14 mouse cellular contexts compared by ENCODE assay signal in genomic region chr12:55462456-55462855, GRCm38 (mm10). TPM values are rescaled to one million over a fixed set of nuclear protein-coding genes. Genes with fewer than 3 reads are reported as not detected.
A peak's percentile ranks its signal among the peaks of the same experiment; 100 is the strongest.
DNase-seq lines count a peak whose midpoint lies in the region; ATAC-seq and TF ChIP-seq lines count a peak whose summit lies in the region.
"Had no signal": no experiment of that assay in that cellular context is flagged by ENCODE, and none has a peak within 500 bp of the region (broad histone marks: within the 10 kb centered on the region; RNA-seq: fewer than 3 reads in every experiment).

No protein-coding gene starts in this region.

- H3K4me1 ChIP-seq in embryonic facial prominence, embryonic 12.5 days = peaks cover 43% of the 10 kb centered on the region
- H3K4me1 ChIP-seq in embryonic facial prominence, embryonic 10.5 days = peaks cover 50% of the 10 kb centered on the region
- H3K4me1 ChIP-seq in embryonic facial prominence, embryonic 13.5 days = peaks cover 66% of the 10 kb centered on the region
- H3K4me1 ChIP-seq in limb, embryonic 14.5 days (ENCODE audit: control insufficient read depth, insufficient read depth, low read length) = peaks cover 52% of the 10 kb centered on the region

- TF ChIP-seq POLR2A in limb, embryonic 14.5 days (IDR thresholded peaks at IDR 0.05; ENCODE audit: borderline replicate concordance, extremely low read depth, insufficient read depth, insufficient read length) = no peak

- no peak overlapping the region for H3K9ac ChIP-seq in embryonic facial prominence, embryonic 12.5 days
- H3K9ac ChIP-seq in embryonic facial prominence, embryonic 13.5 days = no peak overlapping the region
- no peak overlapping the region for H3K9ac ChIP-seq in limb, embryonic 14.5 days (ENCODE audit: low read depth, low read length, severe bottlenecking)
- H3K9ac ChIP-seq: heart, embryonic 12.5 days had no signal

- no peaks in the 10 kb centered on the region for H3K27me3 ChIP-seq in embryonic facial prominence, embryonic 12.5 days
- peaks cover 12% of the 10 kb centered on the region for H3K27me3 ChIP-seq in embryonic facial prominence, embryonic 10.5 days (replicated peaks; ENCODE audit: low read depth, poor library complexity, severe bottlenecking)
- H3K27me3 ChIP-seq in embryonic facial prominence, embryonic 13.5 days = no peaks in the 10 kb centered on the region
- H3K27me3 ChIP-seq in limb, embryonic 14.5 days (ENCODE audit: control insufficient read depth, insufficient read depth, low read length) = no peaks in the 10 kb centered on the region
- H3K27me3 ChIP-seq: heart, embryonic 12.5 days had no signal

- no peaks in the 10 kb centered on the region for H3K9me3 ChIP-seq in embryonic facial prominence, embryonic 12.5 days
- H3K9me3 ChIP-seq in embryonic facial prominence, embryonic 10.5 days = no peaks in the 10 kb centered on the region
- H3K9me3 ChIP-seq in embryonic facial prominence, embryonic 13.5 days = no peaks in the 10 kb centered on the region
- H3K9me3 ChIP-seq in limb, embryonic 14.5 days (ENCODE audit: control insufficient read depth, low read length) = no peaks in the 10 kb centered on the region
- H3K9me3 ChIP-seq: heart, embryonic 12.5 days had no signal

- no peaks in the 10 kb centered on the region for H3K36me3 ChIP-seq in embryonic facial prominence, embryonic 12.5 days
- H3K36me3 ChIP-seq in embryonic facial prominence, embryonic 10.5 days (replicated peaks) = no peaks in the 10 kb centered on the region
- no peaks in the 10 kb centered on the region for H3K36me3 ChIP-seq in embryonic facial prominence, embryonic 13.5 days
- H3K36me3 ChIP-seq in limb, embryonic 14.5 days (ENCODE audit: control insufficient read depth, insufficient read depth, low read length) = no peaks in the 10 kb centered on the region
- H3K36me3 ChIP-seq: heart, embryonic 12.5 days had no signal

- 70% methylated on average over 6 of the region's 6 CpGs for WGBS in embryonic facial prominence, embryonic 12.5 days
- 80% methylated on average over 6 of the region's 6 CpGs for WGBS in embryonic facial prominence, embryonic 10.5 days
- 57% methylated on average over 6 of the region's 6 CpGs for WGBS in embryonic facial prominence, embryonic 13.5 days
- WGBS in limb, embryonic 14.5 days = 56% methylated on average over 6 of the region's 6 CpGs

- ATAC-seq in embryonic facial prominence, embryonic 12.5 days (ENCODE audit: insufficient number of reproducible peaks, insufficient read depth, low FRiP score, low TSS enrichment) = no peak
- no peak for ATAC-seq in embryonic facial prominence, embryonic 13.5 days (ENCODE audit: insufficient number of reproducible peaks, insufficient read depth, low FRiP score, low TSS enrichment, low read depth)
- no peak for ATAC-seq in limb, embryonic 14.5 days (ENCODE audit: low FRiP score, low read depth)
- ATAC-seq: forebrain, embryonic 16.5 days had no signal

- no peak for DNase-seq in embryonic facial prominence, embryonic 10.5 days (ENCODE audit: low spot score)
- DNase-seq in layer of hippocampus, adult 2 months (ENCODE audit: low spot score in 2 of 2) = peak in 1 of 2 experiments; percentile 10
- no peak for DNase-seq in layer of hippocampus, adult 9-10 months (ENCODE audit: low spot score)
- no peak for DNase-seq in limb, embryonic 14.5 days (ENCODE audit: low spot score)
- DNase-seq in adrenal gland, postnatal 25 days = no peak
- DNase-seq in spleen, postnatal 10 days (ENCODE audit: low spot score in 2 of 2) = no peak
- DNase-seq: gastrocnemius, postnatal 25 days; heart, postnatal 4 days; kidney, postnatal 36 days; retina, postnatal 1 day had no signal

- H3K4me3 ChIP-seq in embryonic facial prominence, embryonic 12.5 days = no peak overlapping the region
- no peak overlapping the region for H3K4me3 ChIP-seq in embryonic facial prominence, embryonic 10.5 days
- H3K4me3 ChIP-seq in layer of hippocampus, adult 2 months = no peak overlapping the region
- no peak overlapping the region for H3K4me3 ChIP-seq in embryonic facial prominence, embryonic 13.5 days
- H3K4me3 ChIP-seq in limb, embryonic 14.5 days (replicated peaks; ENCODE audit: low read length) = no peak overlapping the region
- H3K4me3 ChIP-seq: heart, embryonic 12.5 days had no signal

- TF ChIP-seq CTCF in layer of hippocampus, adult 2 months (conservative IDR thresholded peaks at IDR 0.05) = no peak

- H3K27ac ChIP-seq in embryonic facial prominence, embryonic 12.5 days = peak overlapping the region; percentile 59; the same call in 1 of the 2 replicates
- no peak overlapping the region for H3K27ac ChIP-seq in embryonic facial prominence, embryonic 10.5 days (replicated peaks)
- H3K27ac ChIP-seq in layer of hippocampus, adult 2 months = peak overlapping the region; percentile 96; the same call in 1 of the 2 replicates
- peak overlapping the region; percentile 95 for H3K27ac ChIP-seq in embryonic facial prominence, embryonic 13.5 days
- peak overlapping the region; percentile 67 for H3K27ac ChIP-seq in limb, embryonic 14.5 days (replicated peaks; ENCODE audit: low read depth, low read length)

- no peak overlapping the region for H3K4me2 ChIP-seq in embryonic facial prominence, embryonic 12.5 days (replicated peaks)
- no peak overlapping the region for H3K4me2 ChIP-seq in embryonic facial prominence, embryonic 13.5 days
- no peak overlapping the region for H3K4me2 ChIP-seq in limb, embryonic 14.5 days (replicated peaks; ENCODE audit: low read depth, low read length, severe bottlenecking)
- H3K4me2 ChIP-seq: heart, embryonic 12.5 days had no signal

RNA-seq across cellular contexts. Expression of gene Nfkbia, which starts 30.0 kb away (rescaled TPM):
- polyA plus RNA-seq in embryonic facial prominence, embryonic 12.5 days (2016; fragmentation: Nextera tagmentation; extraction: Ambion mirVana) = 76.8 and 78.3 TPM in 2 replicates
- polyA plus RNA-seq in embryonic facial prominence, embryonic 10.5 days (2016; fragmentation: Nextera tagmentation; extraction: Ambion mirVana) = 44.6 and 55.2 TPM in 2 replicates
- 10 to 100 TPM; 28.1 to 42.5 TPM for total RNA-seq in layer of hippocampus, adult 2 months (2021)
- 117 and 126 TPM in 2 replicates for polyA plus RNA-seq in embryonic facial prominence, embryonic 13.5 days (2015; fragmentation: Nextera tagmentation; extraction: Ambion mirVana)
- 76.0 and 110 TPM in 2 replicates for polyA plus RNA-seq in limb, embryonic 14.5 days (2012; rRNA removed)
- 111 and 123 TPM in 2 replicates for polyA plus RNA-seq in limb, embryonic 14.5 days (2014; fragmentation: Nextera tagmentation; extraction: Ambion mirVana)
- 74.3 and 77.9 TPM in 2 replicates for total RNA-seq in adrenal gland, postnatal 25 days (2021)
